Mouse (Mus musculus) embryonic facial prominence, embryonic 12.5 days (tissue): ENCODE data around the gene Tssk2. TPM values are rescaled to one million over a fixed set of nuclear protein-coding genes. Genes with fewer than 3 reads are reported as not detected.

Experiments used
- ATAC-seq: fragments of 200-750 bp; cut with Nextera tagmentation; 2 replicates; pipeline ENCODE4 v1.8.0; 2017; ENCODE audit not compliant: insufficient number of reproducible peaks, insufficient read depth, low FRiP score, low TSS enrichment
- H3K27ac ChIP-seq: fragments of 300-500 bp; sonication (generic); 2 replicates; pipeline ENCODE4 v1.5.1; 2016; ENCODE audit warnings: mild to moderate bottlenecking
- H3K27me3 ChIP-seq: fragments of 300-500 bp; sonication (generic); 2 replicates; pipeline ENCODE4 v1.6.1; 2016; ENCODE audit warnings: mild to moderate bottlenecking, moderate library complexity
- H3K36me3 ChIP-seq: fragments of 300-500 bp; sonication (generic); 2 replicates; pipeline ENCODE4 v1.6.1; 2016; ENCODE audit warnings: mild to moderate bottlenecking
- H3K4me1 ChIP-seq: fragments of 300-500 bp; sonication (generic); 2 replicates; pipeline ENCODE4 v1.6.1; 2016
- H3K4me2 ChIP-seq: fragments of 300-500 bp; sonication (generic); replicated peaks from 2 replicates; pipeline ENCODE4 v1.6.1; 2016; ENCODE audit warnings: mild to moderate bottlenecking, moderate library complexity
- H3K4me3 ChIP-seq: fragments of 300-500 bp; sonication (generic); 2 replicates; pipeline ENCODE4 v1.5.1; 2016; ENCODE audit warnings: mild to moderate bottlenecking
- H3K9ac ChIP-seq: fragments of 300-500 bp; sonication (generic); 2 replicates; pipeline ENCODE4 v1.6.1; 2016; ENCODE audit warnings: mild to moderate bottlenecking, moderate library complexity
- H3K9me3 ChIP-seq: fragments of 300-500 bp; sonication (generic); 2 replicates; pipeline ENCODE4 v1.6.1; 2016; ENCODE audit warnings: mild to moderate bottlenecking, moderate library complexity
- WGBS: fragments of 180-500 bp; shearing (Covaris S2); methylation state at CpG from one replicate; pipeline ENCODE4 v1.1.7; 2016; 5-methylcytosine and 5-hydroxymethylcytosine counted together
- polyA plus RNA-seq: library from polyadenylated mRNA; unstranded; fragments of >200 nt; fragmentation: Nextera tagmentation; extraction: Ambion mirVana; gene quantifications from 2 replicates; pipeline ENCODE4 v1.2.1, GENCODE M21; 2016

The Tssk2 gene
- polyA plus RNA-seq, 1 experiment from 2014 or later: 0.12 TPM

- Histone ChIP-seq H3K27me3 (no peaks in the 10 kb centered on the region), H3K4me3 (no peak overlapping the region), H3K9me3 (no peaks in the 10 kb centered on the region), H3K36me3 (peaks cover 25% of the 10 kb centered on the region), H3K4me1 (no peaks in the 10 kb centered on the region), H3K4me2 (no peak overlapping the region), H3K27ac (no peak overlapping the region), H3K9ac (no peak overlapping the region)
- no peak for ATAC-seq
- WGBS: 91% methylated on average over 1 of the region's 1 CpGs
Measured at GRCm38 (mm10) chr16:17876096-17876495, 22.3 kb upstream of the Tssk2 start.

- H3K4me3 ChIP-seq: no peak overlapping the region
- H3K9me3 ChIP-seq: no peaks in the 10 kb centered on the region
- WGBS: 94% methylated on average over 4 of the region's 4 CpGs
- H3K9ac ChIP-seq: no peak overlapping the region
- peaks cover 12% of the 10 kb centered on the region for H3K36me3 ChIP-seq
- no peaks in the 10 kb centered on the region for H3K4me1 ChIP-seq
- no peak overlapping the region for H3K4me2 ChIP-seq
- no peaks in the 10 kb centered on the region for H3K27me3 ChIP-seq
- no peak for ATAC-seq
- no peak overlapping the region for H3K27ac ChIP-seq
Measured at GRCm38 (mm10) chr16:17879571-17879970, 18.9 kb upstream of the Tssk2 start.

- H3K4me3 ChIP-seq: no peak overlapping the region
- H3K27me3 ChIP-seq: no peaks in the 10 kb centered on the region
- H3K9me3 ChIP-seq: no peaks in the 10 kb centered on the region
- no peak overlapping the region for H3K27ac ChIP-seq
- no peak for ATAC-seq
- H3K4me1 ChIP-seq: no peaks in the 10 kb centered on the region
- H3K4me2 ChIP-seq: no peak overlapping the region
- peaks cover 12% of the 10 kb centered on the region for H3K36me3 ChIP-seq
- no peak overlapping the region for H3K9ac ChIP-seq
Measured at GRCm38 (mm10) chr16:17882196-17882595, 16.2 kb upstream of the Tssk2 start.

DNA sequence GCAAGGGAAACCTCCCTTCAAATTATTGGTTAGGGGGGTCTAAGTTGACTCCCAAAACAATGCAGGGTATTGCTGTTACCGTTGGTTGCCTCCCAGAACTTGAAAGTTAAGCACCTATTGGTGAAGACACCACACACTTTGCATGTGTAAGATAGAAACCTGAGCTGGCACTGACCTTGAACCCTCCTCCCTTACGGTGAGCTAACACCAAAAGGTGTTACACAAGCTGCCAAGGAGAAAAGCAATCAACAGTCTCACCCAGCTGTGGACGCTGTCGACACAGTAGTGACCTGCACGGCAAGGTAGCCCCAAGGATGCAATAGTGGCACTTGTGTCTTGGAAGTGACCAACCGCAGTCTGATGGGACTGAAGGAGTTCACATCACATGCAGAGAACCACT is 14.3 kb upstream of the Tssk2 start:
- no peak overlapping the region for H3K27ac ChIP-seq
- H3K4me1 ChIP-seq: no peaks in the 10 kb centered on the region
- no peak overlapping the region for H3K9ac ChIP-seq
- H3K4me3 ChIP-seq: no peak overlapping the region
- H3K27me3 ChIP-seq: no peaks in the 10 kb centered on the region
- no peaks in the 10 kb centered on the region for H3K9me3 ChIP-seq
- no peak for ATAC-seq
- 86% methylated on average over 6 of the region's 6 CpGs for WGBS
- peaks cover 12% of the 10 kb centered on the region for H3K36me3 ChIP-seq
- no peak overlapping the region for H3K4me2 ChIP-seq

DNA sequence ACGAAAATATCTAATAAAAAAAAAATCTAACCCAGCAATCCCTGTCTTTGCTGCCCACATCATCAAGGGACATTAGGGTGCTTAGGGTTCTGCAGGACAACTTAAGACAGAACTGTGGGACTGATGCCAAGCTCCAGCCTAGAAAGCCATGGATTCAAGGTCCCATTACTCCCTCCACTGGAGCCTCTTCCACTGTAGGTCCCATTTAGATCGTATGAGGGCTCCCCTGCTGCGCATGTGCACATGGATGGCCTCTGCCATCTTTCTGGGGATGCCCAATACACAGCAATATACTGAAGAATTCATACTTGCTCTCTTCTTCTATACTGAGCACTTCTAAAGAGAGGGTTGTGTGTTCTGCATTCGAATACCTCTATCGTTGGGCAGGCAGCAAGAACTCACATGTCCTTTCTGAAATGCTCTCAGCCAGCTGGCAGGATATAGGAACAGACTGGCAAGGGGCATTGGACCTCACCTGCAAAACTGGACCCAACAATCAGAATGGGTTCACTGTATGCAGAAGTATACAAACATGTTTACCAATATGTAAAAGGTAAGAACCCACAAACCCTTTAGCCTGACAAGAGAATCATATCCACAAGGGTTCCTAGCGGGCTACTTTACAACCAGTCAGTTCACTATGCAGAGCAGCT is 8.6 kb upstream of the Tssk2 start:
- ATAC-seq: no peak
- Histone ChIP-seq H3K4me2 (peak overlapping the region; percentile 85), H3K27me3 (no peaks in the 10 kb centered on the region), H3K4me3 (peak overlapping the region; percentile 97), H3K9me3 (no peaks in the 10 kb centered on the region), H3K27ac (no peak overlapping the region), H3K36me3 (no peaks in the 10 kb centered on the region; the same call in 1 of the 2 replicates), H3K4me1 (peaks cover 19% of the 10 kb centered on the region), H3K9ac (peak overlapping the region; percentile 98; the same call in 1 of the 2 replicates)
- WGBS: 84% methylated on average over 6 of the region's 6 CpGs

GRCm38 (mm10) chr16:17890342-17890727 is 8.1 kb upstream of the Tssk2 start:
- Histone ChIP-seq H3K9ac (peak overlapping the region; percentile 98), H3K27me3 (no peaks in the 10 kb centered on the region), H3K4me1 (peaks cover 19% of the 10 kb centered on the region), H3K4me3 (peak overlapping the region; percentile 97), H3K36me3 (no peaks in the 10 kb centered on the region), H3K4me2 (peak overlapping the region; percentile 85), H3K27ac (no peak overlapping the region), H3K9me3 (no peaks in the 10 kb centered on the region)
- ATAC-seq: no peak
- WGBS: 47% methylated on average over 2 of the region's 2 CpGs

DNA sequence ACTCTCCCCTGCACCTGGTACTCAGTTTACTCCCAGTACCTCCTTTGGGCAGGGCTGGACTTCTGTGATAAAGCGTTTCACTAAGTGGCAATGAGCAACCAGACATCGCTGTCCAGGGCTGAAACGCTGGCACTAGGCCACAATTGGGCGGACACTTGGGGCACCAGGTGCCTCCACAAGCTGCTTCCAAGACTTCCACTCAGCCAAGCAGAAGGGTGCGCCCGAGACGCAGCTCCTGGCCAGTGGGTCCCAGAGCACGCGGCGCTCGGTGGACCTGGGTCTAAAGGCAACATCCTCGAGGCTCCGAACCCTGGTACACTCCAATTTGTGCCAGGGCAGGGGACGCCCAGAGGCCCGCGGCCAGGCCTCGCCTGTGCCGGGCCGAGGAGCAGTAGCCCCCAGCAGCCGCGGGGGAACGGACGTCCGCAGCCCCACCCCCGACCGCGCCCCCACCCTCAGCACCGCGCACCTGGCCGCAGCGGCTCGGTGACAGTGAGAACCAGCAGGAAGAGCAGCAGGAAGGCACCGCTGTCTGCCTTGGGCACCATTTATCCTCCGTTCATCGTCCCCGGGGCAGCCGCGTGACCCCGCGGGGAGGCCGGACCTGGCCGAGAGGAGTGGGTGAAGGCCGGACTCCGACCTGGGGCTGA is 7.4 kb upstream of the Tssk2 start:
- peak overlapping the region; percentile 95 for H3K27ac ChIP-seq
- peak overlapping the region; percentile 98 for H3K9ac ChIP-seq
- no peaks in the 10 kb centered on the region for H3K27me3 ChIP-seq
- no peaks in the 10 kb centered on the region for H3K9me3 ChIP-seq
- H3K4me3 ChIP-seq: peak overlapping the region; percentile 97
- peak; percentile 59 for ATAC-seq
- H3K4me2 ChIP-seq: peak overlapping the region; percentile 85
- peaks cover 19% of the 10 kb centered on the region for H3K4me1 ChIP-seq
- WGBS: under 1% methylated on average over 44 of the region's 44 CpGs
- H3K36me3 ChIP-seq: no peaks in the 10 kb centered on the region

DNA sequence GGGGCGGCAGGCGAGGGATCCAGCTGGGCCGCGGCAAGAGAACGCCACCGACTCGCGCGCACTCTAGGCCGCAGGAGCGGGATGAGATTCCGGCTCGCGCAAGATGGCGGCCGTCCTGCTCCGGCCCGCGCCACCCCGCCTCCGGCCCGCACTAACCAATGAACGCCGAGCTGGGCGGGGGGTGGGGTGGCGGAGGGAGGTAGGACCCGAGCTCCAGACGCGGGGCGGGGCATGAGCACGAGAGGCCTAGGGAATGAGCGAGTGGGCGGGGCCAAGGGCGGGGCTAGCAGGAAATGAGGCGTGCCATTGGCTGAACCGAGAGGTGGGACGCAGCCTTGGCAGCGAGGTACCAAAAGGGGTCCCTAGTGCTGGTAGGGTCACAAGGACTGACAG is 6.9 kb upstream of the Tssk2 start, which contains the start of gene Gm20518:
Gene Gm20518, minus strand, starts transcription at position 105 of the 393 bp plus-strand sequence.
- Histone ChIP-seq H3K9me3 (no peaks in the 10 kb centered on the region), H3K27ac (peak within 1 kb of the TSS; percentile 95), H3K9ac (peak within 1 kb of the TSS; percentile 98), H3K27me3 (no peaks in the 10 kb centered on the region), H3K4me3 (peak within 1 kb of the TSS; percentile 97), H3K4me2 (peak within 1 kb of the TSS; percentile 85), H3K36me3 (no peaks in the 10 kb centered on the region), H3K4me1 (peaks cover 19% of the 10 kb centered on the region)
- ATAC-seq: peak; percentile 96
- under 1% methylated on average over 37 of the region's 38 CpGs for WGBS

DNA sequence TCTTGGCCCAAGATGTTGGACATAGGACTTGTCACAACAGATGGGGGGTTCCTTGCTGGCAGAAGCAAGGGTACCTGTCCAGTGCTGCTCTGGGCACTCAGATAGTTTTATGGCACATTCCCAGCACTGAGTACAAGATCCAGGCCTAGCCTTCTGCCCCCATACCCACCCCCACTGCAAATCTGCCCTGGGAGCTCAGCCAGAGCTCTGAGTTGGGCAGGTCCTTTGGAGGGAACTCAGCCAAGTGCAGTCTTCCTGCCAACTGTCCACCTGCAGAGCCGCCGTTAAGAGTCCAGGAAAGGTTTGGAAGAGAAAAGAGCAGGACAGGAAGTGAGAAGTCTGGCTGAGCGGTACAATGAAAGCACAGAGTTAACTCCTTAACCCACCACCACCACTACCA is 5.8 kb upstream of the Tssk2 start:
- H3K27me3 ChIP-seq: no peaks in the 10 kb centered on the region
- WGBS: 81% methylated on average over 3 of the region's 3 CpGs
- H3K9me3 ChIP-seq: no peaks in the 10 kb centered on the region
- peaks cover 19% of the 10 kb centered on the region for H3K4me1 ChIP-seq
- H3K36me3 ChIP-seq: no peaks in the 10 kb centered on the region
- H3K9ac ChIP-seq: no peak overlapping the region
- ATAC-seq: no peak
- H3K27ac ChIP-seq: no peak overlapping the region
- H3K4me2 ChIP-seq: no peak overlapping the region
- no peak overlapping the region for H3K4me3 ChIP-seq

DNA sequence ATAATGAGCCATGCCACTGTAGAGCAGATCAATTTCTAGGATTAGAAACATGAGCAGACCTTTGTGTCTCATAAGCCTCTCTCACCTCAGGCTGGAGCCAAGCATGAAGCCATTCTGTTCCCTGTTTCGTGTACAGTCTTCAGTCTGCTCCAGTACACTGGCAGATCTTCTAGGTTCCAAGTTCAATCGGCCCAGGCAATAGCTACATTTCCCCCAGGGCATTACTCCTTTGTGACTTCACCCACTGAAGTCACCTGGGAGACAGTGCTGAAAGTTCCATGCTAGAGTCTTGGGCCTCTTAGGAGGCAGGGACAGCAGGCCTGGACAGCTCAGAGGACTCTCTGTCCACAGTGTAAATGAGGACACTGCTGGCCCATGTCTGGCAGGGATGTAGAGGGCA is 4.5 kb upstream of the Tssk2 start, which contains the start of gene Tssk1:
Gene Tssk1, plus strand, starts transcription at position 301 of the 400 bp plus-strand sequence.
- 73% methylated on average over 2 of the region's 2 CpGs for WGBS
- Histone ChIP-seq H3K9me3 (no peaks in the 10 kb centered on the region), H3K27ac (no peak within 1 kb of the TSS), H3K9ac (no peak within 1 kb of the TSS), H3K4me2 (no peak within 1 kb of the TSS), H3K27me3 (no peaks in the 10 kb centered on the region), H3K36me3 (peaks cover 8% of the 10 kb centered on the region), H3K4me1 (peaks cover 19% of the 10 kb centered on the region), H3K4me3 (no peak within 1 kb of the TSS)
- ATAC-seq: no peak

- H3K9me3 ChIP-seq: no peaks in the 10 kb centered on the region
- no peak for ATAC-seq
- H3K36me3 ChIP-seq: peaks cover 29% of the 10 kb centered on the region
- H3K4me2 ChIP-seq: no peak overlapping the region
- H3K4me1 ChIP-seq: 0 out of 2 replicates have a peak, but pooled peaks cover 8% of the 10 kb centered on the region
- H3K27me3 ChIP-seq: no peaks in the 10 kb centered on the region
- H3K9ac ChIP-seq: no peak overlapping the region
- no peak overlapping the region for H3K4me3 ChIP-seq
- no peak overlapping the region for H3K27ac ChIP-seq
Measured at GRCm38 (mm10) chr16:17896091-17896490, 2.3 kb upstream of the Tssk2 start.

GRCm38 (mm10) chr16:17911052-17911595 is 12.7 kb downstream of the Tssk2 start, which contains the start of gene Ess2:
TSS of gene Ess2 (minus strand) at chr16:17911348.
- peak; percentile 84 for ATAC-seq
- peaks cover 18% of the 10 kb centered on the region for H3K4me1 ChIP-seq
- peaks cover 46% of the 10 kb centered on the region for H3K27me3 ChIP-seq
- H3K9ac ChIP-seq: peak within 1 kb of the TSS; percentile 74
- H3K4me2 ChIP-seq: peak within 1 kb of the TSS; percentile 92
- H3K27ac ChIP-seq: 0 out of 2 replicates have a peak within 1 kb of the TSS, but pooled peaks have one; percentile 63
- under 1% methylated on average over 35 of the region's 35 CpGs for WGBS
- H3K4me3 ChIP-seq: peak within 1 kb of the TSS; percentile 80
- peaks cover 33% of the 10 kb centered on the region for H3K36me3 ChIP-seq
- H3K9me3 ChIP-seq: no peaks in the 10 kb centered on the region
